Mouse (Mus musculus): ENCODE data around the gene Plcg2.

DNA sequence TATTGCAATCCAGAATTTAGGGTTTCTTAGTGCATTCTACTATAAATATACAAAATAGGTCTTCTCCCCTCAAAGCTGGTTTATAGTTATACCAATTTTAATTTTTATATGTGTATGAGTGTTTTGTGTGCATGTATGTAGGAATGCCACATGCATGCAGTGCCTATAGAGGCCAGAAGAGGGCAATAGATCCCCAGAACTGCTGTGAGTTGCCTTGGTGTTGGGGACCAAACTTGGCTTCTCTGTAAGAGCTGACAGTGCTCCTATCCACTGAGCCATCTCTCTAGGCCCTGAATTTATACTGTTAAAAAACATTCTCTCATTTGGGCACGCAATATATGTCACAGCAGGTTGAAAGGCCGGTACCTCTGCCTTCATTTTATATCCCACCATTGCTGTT lies 147.9 kb downstream of the Plcg2 start:
- TF ChIP-seq CTCF (IDR thresholded peaks at IDR 0.05; ENCODE audit: borderline replicate concordance, insufficient read depth, low read length) = peak; percentile 30; the same call in 1 of the 2 replicates
- TF ChIP-seq POLR2A (IDR thresholded peaks at IDR 0.05; ENCODE audit: low read depth, low read length) = no peak
